Mouse (Mus musculus): ENCODE data around the gene Dnajc10.

- TF ChIP-seq CTCF (IDR thresholded peaks at IDR 0.05; ENCODE audit: borderline replicate concordance, insufficient read depth, low read length) (no peak), POLR2A (IDR thresholded peaks at IDR 0.05; ENCODE audit: low read depth, low read length) (no peak)
These were observed 11.3 kb upstream of the Dnajc10 start for GRCm38 (mm10) chr2:80303957-80304356.

All from embryonic fibroblast, embryonic 13.5 days (primary cell).